Mouse (Mus musculus): ENCODE measurements around the gene Dync1h1. TPM values are rescaled to one million over a fixed set of nuclear protein-coding genes. Genes with fewer than 3 reads are reported as not detected.
"Not testable (repeated sequence)": the region's sequence is repeated elsewhere in the genome, so short reads cannot be mapped to it uniquely, and the experiment has no call there.

Gene Dync1h1
- polyA plus RNA-seq, 1 experiment from 2014 or later, result 63.6 TPM

DNA sequence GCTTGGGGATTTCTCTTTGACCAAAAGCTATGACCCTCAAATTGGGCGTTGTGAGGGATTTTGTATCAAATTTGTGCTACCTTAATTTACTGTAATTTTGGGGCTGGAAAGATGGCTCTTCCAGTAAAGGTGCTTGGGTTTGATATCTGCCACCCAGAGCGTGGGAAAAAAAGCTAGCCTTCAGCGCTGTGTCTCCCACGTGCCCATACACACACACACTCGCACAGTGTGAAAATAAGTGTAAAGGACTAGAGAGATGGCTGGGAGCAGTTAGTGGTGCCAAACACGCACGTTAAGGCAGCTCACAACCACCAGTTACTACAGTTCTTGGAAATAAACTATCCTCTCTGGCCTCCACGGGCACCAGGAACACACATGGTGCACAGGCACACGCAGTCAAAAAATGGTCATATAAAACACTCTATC is 95.7 kb downstream of the Dync1h1 start:
- Histone ChIP-seq H3K9ac (ENCODE audit: low read depth, low read length) (peak overlapping the region; percentile 99), H3K36me3 (ENCODE audit: control insufficient read depth, insufficient read depth, low read length) (peaks cover 19% of the 10 kb centered on the region), H3K27ac (ENCODE audit: low read depth, low read length) (peak overlapping the region; percentile 57), H3K27me3 (ENCODE audit: control insufficient read depth, insufficient read depth, low read length) (no peaks in the 10 kb centered on the region), H3K4me2 (replicated peaks; ENCODE audit: low read depth, low read length) (peak overlapping the region; percentile 82), H3K9me3 (ENCODE audit: control insufficient read depth, low read length) (no peaks in the 10 kb centered on the region), H3K4me1 (ENCODE audit: control insufficient read depth, insufficient read depth, low read length) (peaks cover 9% of the 10 kb centered on the region; the same call in 1 of the 2 replicates), H3K4me3 (ENCODE audit: low read length) (peak overlapping the region; percentile 100)
- no peak for ATAC-seq (ENCODE audit: low FRiP score, low TSS enrichment)
- WGBS, result 49% methylated on average over 9 of the region's 9 CpGs

DNA sequence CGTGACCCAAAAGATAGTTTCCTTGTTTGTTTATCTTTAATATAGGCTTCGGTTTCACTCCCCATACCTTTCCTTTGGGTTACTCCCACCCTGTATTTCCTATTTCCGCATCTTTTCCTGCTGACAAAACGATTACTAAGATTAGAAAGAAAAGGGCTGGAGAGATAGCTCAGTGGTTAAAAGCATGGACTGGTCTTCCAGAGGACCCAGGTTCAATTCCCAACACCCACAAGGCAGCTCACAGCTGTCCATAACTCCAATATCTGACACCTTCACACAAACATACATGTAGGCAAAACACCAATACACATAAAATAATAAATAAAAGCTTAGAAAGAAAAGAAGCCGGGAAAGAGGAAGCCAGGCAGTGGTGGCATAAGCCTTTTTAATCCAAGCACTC is 96.2 kb downstream of the Dync1h1 start:
- 69% methylated on average over 5 of the region's 5 CpGs for WGBS
- H3K27me3 ChIP-seq (ENCODE audit: control insufficient read depth, insufficient read depth, low read length), result no peaks in the 10 kb centered on the region
- H3K4me3 ChIP-seq (ENCODE audit: low read length), result no peak overlapping the region
- H3K9ac ChIP-seq (ENCODE audit: low read depth, low read length), result no peak overlapping the region
- peaks cover 9% of the 10 kb centered on the region; the same call in 1 of the 2 replicates for H3K4me1 ChIP-seq (ENCODE audit: control insufficient read depth, insufficient read depth, low read length)
- no peak overlapping the region for H3K27ac ChIP-seq (ENCODE audit: low read depth, low read length)
- H3K4me2 ChIP-seq (replicated peaks; ENCODE audit: low read depth, low read length), result no peak overlapping the region
- no peaks in the 10 kb centered on the region for H3K9me3 ChIP-seq (ENCODE audit: control insufficient read depth, low read length)
- no peak for ATAC-seq (ENCODE audit: low FRiP score, low TSS enrichment)
- peaks cover 19% of the 10 kb centered on the region for H3K36me3 ChIP-seq (ENCODE audit: control insufficient read depth, insufficient read depth, low read length)

DNA sequence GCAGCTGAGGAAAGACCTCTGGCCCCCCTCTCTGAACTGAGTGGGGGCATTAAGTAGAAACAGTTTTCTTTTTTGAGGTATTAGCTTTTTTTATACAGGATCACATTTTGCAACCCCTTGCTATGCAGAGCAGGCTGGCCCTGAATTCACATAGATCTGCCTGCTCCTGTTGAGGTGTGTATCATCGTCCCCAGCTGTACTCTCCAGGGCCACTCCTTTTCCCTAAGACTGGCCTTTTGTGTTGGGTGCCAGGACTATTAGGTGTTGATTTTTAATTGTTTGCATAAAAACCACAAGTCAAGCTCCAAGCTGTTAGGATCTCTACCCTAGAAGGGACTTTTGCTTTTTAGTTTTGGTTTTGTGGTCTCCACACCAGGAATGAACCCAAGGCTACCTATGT is 96.8 kb downstream of the Dync1h1 start:
- Histone ChIP-seq H3K4me3 (ENCODE audit: low read length) (no peak overlapping the region), H3K4me1 (ENCODE audit: control insufficient read depth, insufficient read depth, low read length) (peaks cover 9% of the 10 kb centered on the region; the same call in 1 of the 2 replicates), H3K9me3 (ENCODE audit: control insufficient read depth, low read length) (no peaks in the 10 kb centered on the region), H3K9ac (ENCODE audit: low read depth, low read length) (no peak overlapping the region), H3K27ac (ENCODE audit: low read depth, low read length) (no peak overlapping the region), H3K36me3 (ENCODE audit: control insufficient read depth, insufficient read depth, low read length) (peaks cover 15% of the 10 kb centered on the region), H3K4me2 (replicated peaks; ENCODE audit: low read depth, low read length) (no peak overlapping the region), H3K27me3 (ENCODE audit: control insufficient read depth, insufficient read depth, low read length) (no peaks in the 10 kb centered on the region)
- ATAC-seq (ENCODE audit: low FRiP score, low TSS enrichment), result no peak
- WGBS, result 88% methylated on average over 1 of the region's 1 CpGs

DNA sequence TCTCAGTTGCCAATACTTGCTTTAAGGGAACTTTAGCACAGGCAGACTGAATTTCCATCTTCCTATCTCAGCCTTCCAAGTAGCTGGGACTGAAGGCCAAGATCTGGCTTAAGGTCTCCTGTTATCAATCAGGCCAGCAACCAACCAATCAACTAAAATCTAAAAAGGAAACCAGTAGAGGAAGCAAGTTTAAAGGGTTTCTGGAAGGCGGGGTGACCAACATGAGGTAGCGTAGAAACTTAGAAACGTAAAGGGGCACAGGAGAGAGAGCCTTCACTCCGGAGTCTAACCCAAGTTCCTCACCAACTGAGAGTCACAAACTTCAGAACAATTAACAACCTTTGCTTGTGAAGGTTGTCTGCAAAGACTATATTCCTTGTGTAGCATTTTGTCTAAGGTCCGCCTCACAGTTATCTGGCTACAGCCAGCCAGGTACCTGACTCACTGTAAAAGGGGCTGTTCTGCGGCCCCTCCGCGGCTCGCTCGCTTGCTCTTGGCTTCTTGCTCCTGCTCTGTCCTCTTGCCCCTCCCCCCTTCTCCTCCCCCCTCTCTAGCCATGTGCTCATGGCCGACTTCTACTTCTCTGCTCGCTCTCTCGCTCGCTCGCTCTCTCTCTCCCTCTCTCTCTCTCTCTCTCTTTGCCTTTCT is 97.4 kb downstream of the Dync1h1 start:
- Histone ChIP-seq H3K36me3 (ENCODE audit: control insufficient read depth, insufficient read depth, low read length) (peaks cover 10% of the 10 kb centered on the region), H3K27ac (ENCODE audit: low read depth, low read length) (no peak overlapping the region), H3K27me3 (ENCODE audit: control insufficient read depth, insufficient read depth, low read length) (no peaks in the 10 kb centered on the region), H3K4me2 (replicated peaks; ENCODE audit: low read depth, low read length) (no peak overlapping the region), H3K4me3 (ENCODE audit: low read length) (no peak overlapping the region), H3K9me3 (ENCODE audit: control insufficient read depth, low read length) (no peaks in the 10 kb centered on the region), H3K9ac (ENCODE audit: low read depth, low read length) (no peak overlapping the region), H3K4me1 (ENCODE audit: control insufficient read depth, insufficient read depth, low read length) (peaks cover 9% of the 10 kb centered on the region; the same call in 1 of the 2 replicates)
- 43% methylated on average over 15 of the region's 15 CpGs for WGBS
- ATAC-seq (ENCODE audit: low FRiP score, low TSS enrichment), result no peak

DNA sequence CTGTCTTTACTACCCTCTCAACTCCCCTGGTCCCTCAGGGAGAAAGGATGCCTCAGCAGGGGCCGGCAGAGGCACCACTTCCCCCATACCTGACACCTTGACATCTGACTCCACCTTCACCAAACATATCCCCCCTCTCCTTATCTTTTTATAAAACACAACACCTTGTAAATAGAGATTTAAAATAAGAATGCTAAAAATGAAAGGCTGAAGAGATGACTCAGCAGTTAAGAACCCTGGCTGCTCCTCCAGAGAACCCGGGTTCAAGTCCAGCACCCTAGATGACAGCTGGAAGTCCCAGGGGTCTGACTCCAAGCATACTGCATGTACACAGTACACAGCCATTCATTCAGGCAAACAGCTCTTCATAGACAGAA is 97.9 kb downstream of the Dync1h1 start:
- Histone ChIP-seq H3K9ac (ENCODE audit: low read depth, low read length) (no peak overlapping the region), H3K9me3 (ENCODE audit: control insufficient read depth, low read length) (no peaks in the 10 kb centered on the region), H3K4me1 (ENCODE audit: control insufficient read depth, insufficient read depth, low read length) (peaks cover 7% of the 10 kb centered on the region; the same call in 1 of the 2 replicates), H3K27ac (ENCODE audit: low read depth, low read length) (no peak overlapping the region), H3K27me3 (ENCODE audit: control insufficient read depth, insufficient read depth, low read length) (no peaks in the 10 kb centered on the region), H3K36me3 (ENCODE audit: control insufficient read depth, insufficient read depth, low read length) (peaks cover 8% of the 10 kb centered on the region), H3K4me3 (ENCODE audit: low read length) (no peak overlapping the region), H3K4me2 (replicated peaks; ENCODE audit: low read depth, low read length) (no peak overlapping the region)
- no peak for ATAC-seq (ENCODE audit: low FRiP score, low TSS enrichment)
- 55% methylated on average over 2 of the region's 2 CpGs for WGBS

DNA sequence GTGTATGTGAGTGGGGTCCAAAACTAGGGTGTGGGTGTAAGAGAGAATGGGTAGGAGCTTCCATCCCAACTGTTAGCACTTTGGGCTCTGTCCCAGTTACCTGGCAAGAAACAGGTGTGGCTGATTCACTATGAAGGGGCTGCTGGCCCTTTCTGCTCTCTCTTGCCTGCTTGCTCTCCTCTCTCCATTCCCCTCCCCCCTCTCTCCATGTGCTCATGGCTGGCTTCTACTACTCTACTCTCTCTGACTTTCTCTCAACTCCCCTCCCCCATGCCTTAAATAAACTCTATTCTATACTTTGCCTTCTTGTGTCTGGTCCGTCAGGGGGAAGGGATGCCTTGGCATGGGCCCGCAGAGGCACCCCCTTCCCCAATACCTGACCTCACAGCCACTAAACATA is 99.5 kb downstream of the Dync1h1 start:
- Histone ChIP-seq H3K9me3 (ENCODE audit: control insufficient read depth, low read length) (no peaks in the 10 kb centered on the region), H3K4me2 (replicated peaks; ENCODE audit: low read depth, low read length) (no peak overlapping the region), H3K27ac (ENCODE audit: low read depth, low read length) (no peak overlapping the region), H3K4me3 (ENCODE audit: low read length) (no peak overlapping the region), H3K36me3 (ENCODE audit: control insufficient read depth, insufficient read depth, low read length) (no peaks in the 10 kb centered on the region), H3K27me3 (ENCODE audit: control insufficient read depth, insufficient read depth, low read length) (no peaks in the 10 kb centered on the region), H3K4me1 (ENCODE audit: control insufficient read depth, insufficient read depth, low read length) (no peaks in the 10 kb centered on the region), H3K9ac (ENCODE audit: low read depth, low read length) (no peak overlapping the region)
- ATAC-seq (ENCODE audit: low FRiP score, low TSS enrichment), result no peak
- 75% methylated on average over 2 of the region's 2 CpGs for WGBS

DNA sequence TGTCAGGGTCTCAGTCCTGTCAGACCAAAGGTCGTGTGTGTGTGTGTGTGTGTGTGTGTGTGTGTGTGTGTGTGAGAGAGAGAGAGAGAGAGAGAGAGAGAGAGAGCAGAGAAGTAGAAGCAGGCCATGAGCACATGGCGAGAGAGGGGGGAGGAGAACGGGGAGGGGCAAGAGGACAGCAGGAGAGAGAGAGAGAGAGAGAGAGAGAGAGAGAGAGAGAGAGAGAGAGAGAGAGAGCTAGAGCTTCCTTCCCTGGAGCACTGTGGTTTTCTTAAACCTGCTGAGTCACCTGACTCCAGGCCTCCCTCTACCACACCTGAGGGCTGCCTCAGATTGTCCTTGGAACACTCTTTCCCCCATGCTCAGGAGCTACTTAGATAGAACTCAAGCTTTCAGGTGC is 100.1 kb downstream of the Dync1h1 start:
- H3K9me3 ChIP-seq (ENCODE audit: control insufficient read depth, low read length); H3K36me3 ChIP-seq (ENCODE audit: control insufficient read depth, insufficient read depth, low read length); H3K4me2 ChIP-seq (replicated peaks; ENCODE audit: low read depth, low read length); H3K9ac ChIP-seq (ENCODE audit: low read depth, low read length); H3K27ac ChIP-seq (ENCODE audit: low read depth, low read length); H3K4me3 ChIP-seq (ENCODE audit: low read length); H3K4me1 ChIP-seq (ENCODE audit: control insufficient read depth, insufficient read depth, low read length); H3K27me3 ChIP-seq (ENCODE audit: control insufficient read depth, insufficient read depth, low read length); ATAC-seq (ENCODE audit: low FRiP score, low TSS enrichment): not testable (repeated sequence)
- 28% methylated on average over 3 of the region's 3 CpGs for WGBS

DNA sequence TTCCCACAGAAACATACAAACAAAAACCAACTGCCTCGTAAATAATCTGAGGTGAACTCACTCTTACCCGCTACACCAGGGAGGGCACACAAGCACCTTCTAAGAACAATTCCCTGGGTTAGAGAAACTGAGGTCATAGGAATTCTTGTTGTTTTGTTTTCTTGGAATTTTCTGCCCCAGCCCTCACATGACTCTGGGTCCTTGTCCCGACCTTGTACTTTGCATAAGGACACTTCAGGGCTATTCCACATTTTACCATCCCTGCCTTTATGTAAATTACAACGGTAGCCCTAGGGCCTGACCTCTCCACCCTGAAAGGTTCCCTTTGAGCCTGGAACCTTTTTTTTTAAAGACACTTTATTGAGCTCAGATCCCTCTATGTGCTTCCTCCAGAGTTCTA is 101.3 kb downstream of the Dync1h1 start, which contains the start of gene Hsp90aa1:
TSS of gene Hsp90aa1 (minus strand) at position 173 of the 400 bp plus-strand sequence.
- WGBS, result 43% methylated on average over 4 of the region's 4 CpGs
- Histone ChIP-seq H3K27ac (ENCODE audit: low read depth, low read length) (no peak within 1 kb of the TSS), H3K4me2 (replicated peaks; ENCODE audit: low read depth, low read length) (peak within 1 kb of the TSS; percentile 29)

DNA sequence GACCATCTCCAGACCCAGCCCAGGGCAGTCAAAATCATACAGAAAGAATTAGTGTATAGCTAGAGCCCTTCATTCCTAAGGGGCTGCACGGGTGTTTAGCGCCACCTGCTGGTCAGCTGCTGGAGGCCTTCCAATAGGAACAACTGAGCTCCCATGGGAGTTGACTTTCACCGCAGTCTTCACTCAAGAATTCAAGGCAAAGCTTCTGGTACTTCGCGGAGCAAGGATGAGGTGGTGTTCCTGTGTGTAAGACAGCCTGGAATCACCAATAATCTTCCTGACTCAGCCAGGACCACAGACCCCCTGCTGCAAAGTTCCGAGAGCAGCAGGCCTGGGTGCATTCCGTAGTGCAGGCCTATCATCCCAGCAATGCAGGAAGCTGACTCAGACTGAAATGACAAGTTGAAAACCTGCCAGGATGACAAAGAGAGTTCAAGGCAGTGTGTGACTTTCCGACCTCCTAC is 101.8 kb downstream of the Dync1h1 start:
- Histone ChIP-seq H3K4me1 (ENCODE audit: control insufficient read depth, insufficient read depth, low read length) (no peaks in the 10 kb centered on the region), H3K9ac (ENCODE audit: low read depth, low read length) (no peak overlapping the region), H3K4me2 (replicated peaks; ENCODE audit: low read depth, low read length) (peak overlapping the region; percentile 29), H3K27me3 (ENCODE audit: control insufficient read depth, insufficient read depth, low read length) (no peaks in the 10 kb centered on the region), H3K36me3 (ENCODE audit: control insufficient read depth, insufficient read depth, low read length) (no peaks in the 10 kb centered on the region), H3K4me3 (ENCODE audit: low read length) (no peak overlapping the region), H3K27ac (ENCODE audit: low read depth, low read length) (no peak overlapping the region), H3K9me3 (ENCODE audit: control insufficient read depth, low read length) (no peaks in the 10 kb centered on the region)
- 25% methylated on average over 8 of the region's 8 CpGs for WGBS
- peak; percentile 69; the same call in 1 of the 2 replicates for ATAC-seq (ENCODE audit: low FRiP score, low TSS enrichment)

More for the DNA sequence above, 101.3 kb downstream of the Dync1h1 start, which contains the start of gene Hsp90aa1:
- Histone ChIP-seq H3K4me3 (ENCODE audit: low read length) (no peak within 1 kb of the TSS), H3K4me1 (ENCODE audit: control insufficient read depth, insufficient read depth, low read length) (no peaks in the 10 kb centered on the region), H3K9ac (ENCODE audit: low read depth, low read length) (no peak within 1 kb of the TSS), H3K27me3 (ENCODE audit: control insufficient read depth, insufficient read depth, low read length) (no peaks in the 10 kb centered on the region), H3K36me3 (ENCODE audit: control insufficient read depth, insufficient read depth, low read length) (no peaks in the 10 kb centered on the region), H3K9me3 (ENCODE audit: control insufficient read depth, low read length) (no peaks in the 10 kb centered on the region)
- ATAC-seq (ENCODE audit: low FRiP score, low TSS enrichment), result no peak

Measured in kidney, embryonic 14.5 days (tissue).